28 mouse cellular contexts compared by ENCODE assay signal in genomic region chr15:10426124-10426523, GRCm38 (mm10).
"Had no signal": no experiment of that assay in that cellular context is flagged by ENCODE, and none has a peak within 500 bp of the region (broad histone marks: within the 10 kb centered on the region; RNA-seq: fewer than 3 reads in every experiment).

No protein-coding gene starts in this region.

- H3K4me3 ChIP-seq: gastrocnemius, adult 2 months; heart, adult 2 months; heart, embryonic 13.5 days; heart, embryonic 15.5 days; hindbrain, embryonic 13.5 days; hindbrain, embryonic 15.5 days; kidney, embryonic 15.5 days; limb, embryonic 13.5 days; limb, embryonic 15.5 days; liver, embryonic 12.5 days had no signal

- H3K27ac ChIP-seq: gastrocnemius, adult 2 months; heart, adult 2 months; heart, embryonic 13.5 days; heart, embryonic 15.5 days; hindbrain, embryonic 13.5 days; hindbrain, embryonic 15.5 days; hindbrain, postnatal 0 days; kidney, embryonic 15.5 days; kidney, postnatal 0 days; limb, embryonic 13.5 days; limb, embryonic 15.5 days; liver, embryonic 12.5 days; liver, embryonic 14.5 days had no signal

- ATAC-seq: hindbrain, postnatal 0 days; intestine, embryonic 16.5 days; liver, embryonic 12.5 days had no signal

- DNase-seq: gastrocnemius, adult 2 months; gastrocnemius, postnatal 10 days; gastrocnemius, postnatal 25 days; heart, adult 11 months; heart, adult 2 months; heart, postnatal 14 days; heart, postnatal 36 days; kidney, adult 11 months; kidney, adult 2 months; kidney, adult 9 months; kidney, postnatal 14 days; kidney, postnatal 36 days; layer of hippocampus, adult 9-11 months; layer of hippocampus, postnatal 36 days; left cerebral cortex, postnatal 4 days had no signal

- H3K27me3 ChIP-seq: heart, embryonic 13.5 days; heart, embryonic 15.5 days; hindbrain, embryonic 13.5 days; hindbrain, embryonic 15.5 days; kidney, embryonic 15.5 days; limb, embryonic 13.5 days; limb, embryonic 15.5 days; liver, embryonic 12.5 days had no signal

- H3K4me2 ChIP-seq: heart, embryonic 11.5 days; heart, embryonic 13.5 days; heart, embryonic 15.5 days; hindbrain, embryonic 13.5 days; hindbrain, embryonic 15.5 days; kidney, embryonic 15.5 days; limb, embryonic 13.5 days; limb, embryonic 15.5 days; liver, embryonic 12.5 days had no signal

- H3K36me3 ChIP-seq: heart, embryonic 13.5 days; heart, embryonic 15.5 days; hindbrain, embryonic 13.5 days; hindbrain, embryonic 15.5 days; kidney, embryonic 15.5 days; limb, embryonic 13.5 days; limb, embryonic 15.5 days; liver, embryonic 12.5 days had no signal

- H3K4me1 ChIP-seq: heart, embryonic 13.5 days; heart, embryonic 15.5 days; limb, embryonic 13.5 days; limb, embryonic 15.5 days; liver, embryonic 12.5 days had no signal

- H3K9me3 ChIP-seq: heart, embryonic 13.5 days; heart, embryonic 15.5 days; hindbrain, embryonic 13.5 days; hindbrain, embryonic 15.5 days; kidney, embryonic 15.5 days; limb, embryonic 13.5 days; limb, embryonic 15.5 days; liver, embryonic 12.5 days had no signal

- H3K9ac ChIP-seq: heart, embryonic 13.5 days; heart, embryonic 15.5 days; hindbrain, embryonic 13.5 days; hindbrain, embryonic 15.5 days; kidney, embryonic 15.5 days; limb, embryonic 13.5 days; limb, embryonic 15.5 days; liver, embryonic 12.5 days; liver, embryonic 14.5 days had no signal
